Comparison of ENCODE assay signal across 7 mouse cellular contexts in the genomic region with DNA sequence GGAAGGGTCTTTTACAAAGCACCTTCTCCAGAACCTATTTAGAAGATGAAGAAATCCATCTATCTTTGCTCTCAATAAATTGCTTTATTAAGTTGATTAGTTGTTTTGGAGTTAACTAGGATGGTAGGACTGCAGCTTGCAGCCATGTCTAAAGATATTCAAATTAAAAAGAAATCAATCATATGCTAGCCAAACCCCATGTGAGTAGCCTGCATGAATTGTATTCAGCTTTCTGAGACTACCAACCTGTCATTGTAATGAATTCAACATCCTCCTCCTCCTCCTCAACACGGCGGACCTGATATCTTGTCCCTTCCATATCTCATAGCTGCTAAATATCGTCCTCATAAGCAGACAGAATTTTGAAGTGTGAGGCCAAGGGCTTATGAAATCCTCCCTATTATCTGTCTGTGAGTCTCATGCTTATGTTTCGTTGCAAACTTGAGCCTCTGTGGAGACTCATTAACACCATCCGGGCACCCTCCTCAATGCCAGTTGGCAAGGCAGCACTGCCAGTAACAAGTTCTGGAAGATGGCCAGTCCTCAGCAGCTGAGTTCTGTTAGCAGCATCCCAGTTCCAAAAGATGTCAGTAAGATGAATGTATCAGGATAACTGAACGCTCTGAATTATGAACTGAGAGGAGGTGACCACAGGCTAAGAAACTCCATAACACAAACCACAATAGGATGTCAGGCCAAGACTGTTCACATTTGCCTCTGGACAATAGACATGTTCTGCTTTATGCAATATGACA. TPM values are rescaled to one million over a fixed set of nuclear protein-coding genes. Genes with fewer than 3 reads are reported as not detected.
DNase-seq lines count a peak whose midpoint lies in the region.

No protein-coding gene starts in this region.

- intact Hi-C loops in left cerebral cortex, postnatal 10 days (cut with DNase I): no loop called here

- peak; percentile 6 for DNase-seq in urinary bladder, postnatal 14 days (ENCODE audit: low spot score)
- no peak for DNase-seq in urinary bladder, adult 18-20 months (ENCODE audit: low spot score in 2 of 2)
- peak; percentile 20 to 31 for DNase-seq in frontal cortex, postnatal 25 days (ENCODE audit: low spot score in 2 of 2)
- peak; percentile 63 to 83 for DNase-seq in left cerebral cortex, postnatal 10 days (ENCODE audit: extremely low spot score in 1 of 2, low spot score in 2 of 2)
- DNase-seq in right cerebral cortex, postnatal 4 days: peak; percentile 61
- DNase-seq in yolk sac, embryonic 10.5 days (ENCODE audit: low spot score): no peak
- no peak for DNase-seq in urinary bladder, postnatal 25 days (ENCODE audit: low spot score)

RNA-seq across cellular contexts. Expression of a gene that starts 55.0 kb away (rescaled TPM):
- total RNA-seq in left cerebral cortex, postnatal 10 days (2021): 1 to 10 TPM; 1.8 to 2.6 TPM

Comparison
In these comparisons a context has a peak if more than half of its experiments do, and no peak if none do; other contexts are left out.
1. DNase-seq: peak in urinary bladder, postnatal 14 days (single experiment), frontal cortex, postnatal 25 days (2 of 2), left cerebral cortex, postnatal 10 days (2 of 2) and right cerebral cortex, postnatal 4 days (single experiment); none in urinary bladder, adult 18-20 months (0 of 2), yolk sac, embryonic 10.5 days (single experiment) and urinary bladder, postnatal 25 days (single experiment).